Mouse (Mus musculus) C2C12 (cell line): ENCODE results near the gene Tnxb.

ENCODE experiments used
- CEBPB ChIP-seq: IDR thresholded peaks from one replicate; pipeline ENCODE4 v1.6.1; 2011; ENCODE audit warnings: low read depth, mild to moderate bottlenecking, control low read depth, moderate library complexity
- CTCF ChIP-seq: IDR thresholded peaks from one replicate; pipeline ENCODE4 v1.5.1; 2011; ENCODE audit not compliant: control insufficient read depth, insufficient read depth, insufficient read length
- FOSL1 ChIP-seq: IDR thresholded peaks from one replicate; pipeline ENCODE4 v1.8.0; 2011; ENCODE audit warnings: mild to moderate bottlenecking, low read length; ENCODE audit not compliant: poor library complexity, insufficient read depth, severe bottlenecking
- MAX ChIP-seq: IDR thresholded peaks from one replicate; pipeline ENCODE4 v1.6.1; 2011; ENCODE audit warnings: mild to moderate bottlenecking, control low read depth
- MYOD1 ChIP-seq: IDR thresholded peaks from one replicate; pipeline ENCODE4 v1.6.1; 2011; ENCODE audit warnings: low read depth; ENCODE audit not compliant: control insufficient read depth, insufficient read length
- MYOG ChIP-seq: IDR thresholded peaks from one replicate; pipeline ENCODE4 v1.6.1; 2011; ENCODE audit not compliant: control insufficient read depth, insufficient read length; ENCODE audit errors: extremely low read depth
- USF1 ChIP-seq: IDR thresholded peaks from one replicate; pipeline ENCODE4 v1.6.1; 2011; ENCODE audit warnings: low read depth, mild to moderate bottlenecking, control low read depth, moderate library complexity

DNA sequence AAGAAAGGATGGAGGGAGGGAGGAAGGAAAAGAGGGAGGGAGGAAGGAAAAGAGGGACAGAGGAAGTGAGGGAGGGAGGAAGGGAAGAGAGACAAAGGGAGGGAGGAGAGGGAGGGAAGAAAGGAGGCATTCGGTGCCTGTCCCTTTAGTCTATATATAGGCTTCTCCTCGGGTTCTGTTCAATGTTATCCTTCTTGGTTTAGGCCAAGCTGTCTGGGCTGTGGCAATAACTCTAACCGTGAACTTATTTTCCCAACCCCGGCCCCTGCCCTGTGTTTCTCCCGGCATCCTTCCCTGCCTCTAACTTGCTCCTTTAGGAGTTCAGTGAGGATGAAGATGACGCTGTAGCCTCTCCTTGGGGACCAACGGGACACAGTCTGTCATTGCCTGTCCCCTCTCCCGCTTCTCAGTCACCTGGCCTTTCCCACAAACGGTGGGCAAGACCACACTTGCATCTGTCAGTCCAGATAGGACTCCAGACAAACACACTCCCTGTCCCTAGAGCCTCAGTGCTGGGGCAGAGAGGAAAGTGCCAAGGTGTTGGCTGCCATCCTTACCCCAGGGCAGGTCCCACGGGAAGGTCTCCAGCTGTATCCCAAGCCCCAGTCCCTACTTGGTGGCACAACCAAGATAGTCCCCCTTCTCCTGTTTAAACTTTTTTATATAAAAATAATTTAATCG lies 4.3 kb downstream of the Tnxb start:
- TF ChIP-seq CTCF (no peak), USF1 (no peak), MAX (no peak), MYOD1 (no peak), MYOG (no peak), CEBPB (no peak), FOSL1 (no peak)
